In the genomic region with DNA sequence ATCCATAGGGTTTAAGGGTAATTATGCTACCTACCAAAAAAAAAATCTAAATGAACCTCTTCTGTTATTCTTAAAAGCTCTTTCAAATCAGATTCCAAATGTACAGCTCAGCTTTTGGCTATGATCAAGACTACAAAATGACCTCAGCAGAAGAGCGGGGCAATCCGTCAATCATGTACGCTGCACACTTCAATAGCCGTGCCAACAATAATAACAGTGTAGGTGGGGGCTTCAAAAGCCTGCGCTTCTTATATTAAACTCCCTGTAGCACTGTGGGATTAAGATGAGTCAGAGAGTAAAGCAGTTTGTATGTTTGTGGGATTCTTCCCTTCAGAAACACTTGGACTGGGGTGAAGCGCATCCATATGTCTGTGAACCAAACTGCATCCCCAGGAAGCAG, we compare ENCODE assay signal across 18 mouse cellular contexts.
DNase-seq lines count a peak whose midpoint lies in the region; ATAC-seq and TF ChIP-seq lines count a peak whose summit lies in the region.
"Had no signal": no experiment of that assay in that cellular context is flagged by ENCODE, and none has a peak within 500 bp of the region (broad histone marks: within the 10 kb centered on the region; RNA-seq: fewer than 3 reads in every experiment).

No protein-coding gene starts in this region.

- 0 out of 2 replicates have a peak overlapping the region, but pooled peaks have one; percentile 42 for H3K27ac ChIP-seq in forebrain, embryonic 12.5 days
- H3K27ac ChIP-seq in forebrain, embryonic 15.5 days (replicated peaks) = no peak overlapping the region
- H3K27ac ChIP-seq in heart, embryonic 16.5 days (ENCODE audit: low read length) = 0 out of 2 replicates have a peak overlapping the region, but pooled peaks have one; percentile 12
- H3K27ac ChIP-seq in lung, embryonic 14.5 days (ENCODE audit: low read depth) = peak overlapping the region; percentile 81; the same call in 1 of the 2 replicates
- H3K27ac ChIP-seq in limb, embryonic 14.5 days (replicated peaks; ENCODE audit: low read depth, low read length) = no peak overlapping the region
- H3K27ac ChIP-seq: hindbrain, embryonic 15.5 days; left cerebral cortex, adult 2 months; liver, embryonic 13.5 days; midbrain, embryonic 13.5 days; neural tube, embryonic 13.5 days had no signal

- H3K9me3 ChIP-seq in forebrain, embryonic 12.5 days = no peaks in the 10 kb centered on the region
- H3K9me3 ChIP-seq in forebrain, embryonic 15.5 days = no peaks in the 10 kb centered on the region
- no peaks in the 10 kb centered on the region for H3K9me3 ChIP-seq in heart, embryonic 16.5 days (replicated peaks; ENCODE audit: control insufficient read depth, low read length)
- no peaks in the 10 kb centered on the region for H3K9me3 ChIP-seq in lung, embryonic 14.5 days (ENCODE audit: low read depth, low read length)
- H3K9me3 ChIP-seq in limb, embryonic 14.5 days (ENCODE audit: control insufficient read depth, low read length) = no peaks in the 10 kb centered on the region
- H3K9me3 ChIP-seq: hindbrain, embryonic 15.5 days; liver, embryonic 13.5 days; midbrain, embryonic 13.5 days; neural tube, embryonic 13.5 days had no signal

- peaks cover 23% of the 10 kb centered on the region for H3K4me1 ChIP-seq in forebrain, embryonic 12.5 days
- peaks cover 23% of the 10 kb centered on the region for H3K4me1 ChIP-seq in forebrain, embryonic 15.5 days
- peaks cover 25% of the 10 kb centered on the region for H3K4me1 ChIP-seq in heart, embryonic 16.5 days (ENCODE audit: control insufficient read depth, insufficient read depth, low read length)
- peaks cover 40% of the 10 kb centered on the region for H3K4me1 ChIP-seq in lung, embryonic 14.5 days (ENCODE audit: insufficient read depth)
- peaks cover 23% of the 10 kb centered on the region for H3K4me1 ChIP-seq in limb, embryonic 14.5 days (ENCODE audit: control insufficient read depth, insufficient read depth, low read length)
- H3K4me1 ChIP-seq: liver, embryonic 13.5 days had no signal

- no peaks in the 10 kb centered on the region for H3K36me3 ChIP-seq in forebrain, embryonic 12.5 days (replicated peaks)
- no peaks in the 10 kb centered on the region for H3K36me3 ChIP-seq in forebrain, embryonic 15.5 days
- H3K36me3 ChIP-seq in heart, embryonic 16.5 days (ENCODE audit: control insufficient read depth, insufficient read depth) = no peaks in the 10 kb centered on the region
- no peaks in the 10 kb centered on the region for H3K36me3 ChIP-seq in lung, embryonic 14.5 days (ENCODE audit: insufficient read depth)
- H3K36me3 ChIP-seq in limb, embryonic 14.5 days (ENCODE audit: control insufficient read depth, insufficient read depth, low read length) = no peaks in the 10 kb centered on the region
- H3K36me3 ChIP-seq: G1E; hindbrain, embryonic 15.5 days; liver, embryonic 13.5 days; midbrain, embryonic 13.5 days; neural tube, embryonic 13.5 days had no signal

- no peak overlapping the region for H3K4me2 ChIP-seq in forebrain, embryonic 12.5 days
- H3K4me2 ChIP-seq in forebrain, embryonic 15.5 days (replicated peaks) = no peak overlapping the region
- no peak overlapping the region for H3K4me2 ChIP-seq in heart, embryonic 16.5 days (ENCODE audit: low read depth, low read length)
- H3K4me2 ChIP-seq in lung, embryonic 14.5 days = no peak overlapping the region
- H3K4me2 ChIP-seq in limb, embryonic 14.5 days (replicated peaks; ENCODE audit: low read depth, low read length, severe bottlenecking) = no peak overlapping the region
- H3K4me2 ChIP-seq: hindbrain, embryonic 15.5 days; liver, embryonic 13.5 days; midbrain, embryonic 13.5 days; neural tube, embryonic 13.5 days had no signal

- no peak for DNase-seq in heart, adult 8-10 months (ENCODE audit: low spot score)
- DNase-seq in lung, embryonic 14.5 days = no peak
- DNase-seq in lung, postnatal 36 days = no peak
- DNase-seq in limb, embryonic 14.5 days (ENCODE audit: low spot score) = peak; percentile 52
- DNase-seq in cerebellum, adult 9-10 months = no peak
- DNase-seq: cerebellum, adult 11-12 months; cerebellum, postnatal 25 days; embryo, embryonic 11 days; liver, embryonic 13.5 days; thymus, postnatal 25 days had no signal

- peaks cover 12% of the 10 kb centered on the region; the same call in 1 of the 2 replicates for H3K27me3 ChIP-seq in forebrain, embryonic 12.5 days
- H3K27me3 ChIP-seq in forebrain, embryonic 15.5 days = no peaks in the 10 kb centered on the region
- no peaks in the 10 kb centered on the region for H3K27me3 ChIP-seq in heart, embryonic 16.5 days (ENCODE audit: control insufficient read depth, insufficient read depth, low read length)
- H3K27me3 ChIP-seq in lung, embryonic 14.5 days (ENCODE audit: insufficient read depth, low read length) = no peaks in the 10 kb centered on the region
- H3K27me3 ChIP-seq in limb, embryonic 14.5 days (ENCODE audit: control insufficient read depth, insufficient read depth, low read length) = no peaks in the 10 kb centered on the region
- H3K27me3 ChIP-seq: liver, embryonic 13.5 days; neural tube, embryonic 13.5 days had no signal

- no peak overlapping the region for H3K4me3 ChIP-seq in forebrain, embryonic 12.5 days (replicated peaks)
- no peak overlapping the region for H3K4me3 ChIP-seq in forebrain, embryonic 15.5 days
- no peak overlapping the region for H3K4me3 ChIP-seq in heart, embryonic 16.5 days (ENCODE audit: low read length)
- H3K4me3 ChIP-seq in lung, embryonic 14.5 days (ENCODE audit: low read depth, low read length) = no peak overlapping the region
- no peak overlapping the region for H3K4me3 ChIP-seq in limb, embryonic 14.5 days (replicated peaks; ENCODE audit: low read length)
- H3K4me3 ChIP-seq: hindbrain, embryonic 15.5 days; left cerebral cortex, adult 2 months; liver, embryonic 13.5 days; midbrain, embryonic 13.5 days; neural tube, embryonic 13.5 days had no signal

- H3K9ac ChIP-seq in forebrain, embryonic 12.5 days = no peak overlapping the region
- no peak overlapping the region for H3K9ac ChIP-seq in forebrain, embryonic 15.5 days (replicated peaks)
- no peak overlapping the region for H3K9ac ChIP-seq in heart, embryonic 16.5 days (ENCODE audit: low read length)
- no peak overlapping the region for H3K9ac ChIP-seq in lung, embryonic 14.5 days
- H3K9ac ChIP-seq in limb, embryonic 14.5 days (ENCODE audit: low read depth, low read length, severe bottlenecking) = no peak overlapping the region
- H3K9ac ChIP-seq: hindbrain, embryonic 15.5 days; liver, embryonic 13.5 days; midbrain, embryonic 13.5 days; neural tube, embryonic 13.5 days had no signal

- 53% methylated on average over 6 of the region's 6 CpGs for WGBS in forebrain, embryonic 12.5 days
- 21% methylated on average over 6 of the region's 6 CpGs for WGBS in forebrain, embryonic 15.5 days
- WGBS in heart, embryonic 16.5 days = 50% methylated on average over 6 of the region's 6 CpGs
- WGBS in lung, embryonic 14.5 days = 55% methylated on average over 6 of the region's 6 CpGs
- WGBS in limb, embryonic 14.5 days = 57% methylated on average over 6 of the region's 6 CpGs

- no peak for ATAC-seq in forebrain, embryonic 12.5 days (ENCODE audit: low FRiP score)
- ATAC-seq in forebrain, embryonic 15.5 days (replicated peaks) = no peak
- no peak for ATAC-seq in heart, embryonic 16.5 days (replicated peaks; ENCODE audit: extremely low read depth, insufficient read depth, low FRiP score)
- ATAC-seq in lung, embryonic 14.5 days (ENCODE audit: insufficient read depth) = no peak
- no peak for ATAC-seq in limb, embryonic 14.5 days (ENCODE audit: low FRiP score, low read depth)

- no peak for TF ChIP-seq POLR2A in limb, embryonic 14.5 days (IDR thresholded peaks at IDR 0.05; ENCODE audit: borderline replicate concordance, extremely low read depth, insufficient read depth, insufficient read length)

- no peak for TF ChIP-seq CTCF in lung, embryonic 14.5 days (IDR thresholded peaks at IDR 0.05; ENCODE audit: low read depth)

Comparison
In these comparisons a context has a peak if more than half of its experiments do, and no peak if none do; other contexts are left out.
1. H3K27ac ChIP-seq: peak in forebrain, embryonic 12.5 days (single experiment), heart, embryonic 16.5 days (single experiment) and lung, embryonic 14.5 days (single experiment); none in forebrain, embryonic 15.5 days (single experiment) and limb, embryonic 14.5 days (single experiment).